Mouse (Mus musculus): ENCODE results near the gene Syce3. TPM values are rescaled to one million over a fixed set of nuclear protein-coding genes. Genes with fewer than 3 reads are reported as not detected.
A peak's percentile ranks its signal among the peaks of the same experiment; 100 is the strongest.
"Not testable (repeated sequence)": the region's sequence is repeated elsewhere in the genome, so short reads cannot be mapped to it uniquely, and the experiment has no call there.

The Syce3 gene
- polyA plus RNA-seq, 1 experiment from 2014 or later, result not detected

- Histone ChIP-seq H3K4me2 (replicated peaks; ENCODE audit: low read depth, low read length) (no peak overlapping the region), H3K4me3 (ENCODE audit: low read depth, low read length) (no peak overlapping the region)
- 79% methylated on average over 5 of the region's 5 CpGs for WGBS
Measured at GRCm38 (mm10) chr15:89435878-89436277, 25.6 kb upstream of the Syce3 start.

GRCm38 (mm10) chr15:89434136-89434535 is 23.8 kb upstream of the Syce3 start:
- Histone ChIP-seq H3K4me2 (replicated peaks; ENCODE audit: low read depth, low read length) (no peak overlapping the region), H3K27ac (ENCODE audit: low read length) (no peak overlapping the region), H3K9me3 (ENCODE audit: control insufficient read depth, low read depth, low read length) (no peaks in the 10 kb centered on the region), H3K4me3 (ENCODE audit: low read depth, low read length) (no peak overlapping the region), H3K9ac (replicated peaks; ENCODE audit: low read depth, low read length) (no peak overlapping the region), H3K27me3 (ENCODE audit: control insufficient read depth, insufficient read depth, low read length) (no peaks in the 10 kb centered on the region), H3K4me1 (ENCODE audit: control insufficient read depth, insufficient read depth, low read length) (no peaks in the 10 kb centered on the region), H3K36me3 (ENCODE audit: control insufficient read depth, insufficient read depth, low read length) (no peaks in the 10 kb centered on the region)
- no peak for ATAC-seq (ENCODE audit: insufficient number of reproducible peaks, insufficient read depth, low FRiP score, low read depth)
- 70% methylated on average over 3 of the region's 3 CpGs for WGBS

More at GRCm38 (mm10) chr15:89435878-89436277, 25.6 kb upstream of the Syce3 start:
- no peak for ATAC-seq (ENCODE audit: insufficient number of reproducible peaks, insufficient read depth, low FRiP score, low read depth)
- Histone ChIP-seq H3K36me3 (ENCODE audit: control insufficient read depth, insufficient read depth, low read length) (no peaks in the 10 kb centered on the region), H3K27ac (ENCODE audit: low read length) (no peak overlapping the region), H3K9me3 (ENCODE audit: control insufficient read depth, low read depth, low read length) (no peaks in the 10 kb centered on the region), H3K27me3 (ENCODE audit: control insufficient read depth, insufficient read depth, low read length) (no peaks in the 10 kb centered on the region), H3K9ac (replicated peaks; ENCODE audit: low read depth, low read length) (no peak overlapping the region), H3K4me1 (ENCODE audit: control insufficient read depth, insufficient read depth, low read length) (no peaks in the 10 kb centered on the region)

- 72% methylated on average over 4 of the region's 4 CpGs for WGBS
- no peaks in the 10 kb centered on the region for H3K36me3 ChIP-seq (ENCODE audit: control insufficient read depth, insufficient read depth, low read length)
Measured at GRCm38 (mm10) chr15:89432946-89433345, 22.6 kb upstream of the Syce3 start.

GRCm38 (mm10) chr15:89431806-89432205 is 21.5 kb upstream of the Syce3 start:
- Histone ChIP-seq H3K9ac (replicated peaks; ENCODE audit: low read depth, low read length) (no peak overlapping the region), H3K27ac (ENCODE audit: low read length) (no peak overlapping the region), H3K36me3 (ENCODE audit: control insufficient read depth, insufficient read depth, low read length) (peaks cover 9% of the 10 kb centered on the region; the same call in 1 of the 2 replicates), H3K4me3 (ENCODE audit: low read depth, low read length) (no peak overlapping the region), H3K9me3 (ENCODE audit: control insufficient read depth, low read depth, low read length) (no peaks in the 10 kb centered on the region), H3K27me3 (ENCODE audit: control insufficient read depth, insufficient read depth, low read length) (no peaks in the 10 kb centered on the region), H3K4me2 (replicated peaks; ENCODE audit: low read depth, low read length) (no peak overlapping the region), H3K4me1 (ENCODE audit: control insufficient read depth, insufficient read depth, low read length) (no peaks in the 10 kb centered on the region)
- no peak for ATAC-seq (ENCODE audit: insufficient number of reproducible peaks, insufficient read depth, low FRiP score, low read depth)
- 93% methylated on average over 6 of the region's 6 CpGs for WGBS

More at GRCm38 (mm10) chr15:89432946-89433345, 22.6 kb upstream of the Syce3 start:
- no peak overlapping the region for H3K4me3 ChIP-seq (ENCODE audit: low read depth, low read length)
- no peak overlapping the region for H3K4me2 ChIP-seq (replicated peaks; ENCODE audit: low read depth, low read length)
- H3K4me1 ChIP-seq (ENCODE audit: control insufficient read depth, insufficient read depth, low read length), result no peaks in the 10 kb centered on the region
- no peak overlapping the region for H3K9ac ChIP-seq (replicated peaks; ENCODE audit: low read depth, low read length)
- no peak overlapping the region for H3K27ac ChIP-seq (ENCODE audit: low read length)
- H3K27me3 ChIP-seq (ENCODE audit: control insufficient read depth, insufficient read depth, low read length), result no peaks in the 10 kb centered on the region
- no peak for ATAC-seq (ENCODE audit: insufficient number of reproducible peaks, insufficient read depth, low FRiP score, low read depth)
- no peaks in the 10 kb centered on the region for H3K9me3 ChIP-seq (ENCODE audit: control insufficient read depth, low read depth, low read length)

- Histone ChIP-seq H3K27me3 (ENCODE audit: control insufficient read depth, insufficient read depth, low read length) (no peaks in the 10 kb centered on the region), H3K36me3 (ENCODE audit: control insufficient read depth, insufficient read depth, low read length) (peaks cover 15% of the 10 kb centered on the region), H3K27ac (ENCODE audit: low read length) (no peak overlapping the region), H3K9me3 (ENCODE audit: control insufficient read depth, low read depth, low read length) (no peaks in the 10 kb centered on the region), H3K4me1 (ENCODE audit: control insufficient read depth, insufficient read depth, low read length) (no peaks in the 10 kb centered on the region), H3K4me3 (ENCODE audit: low read depth, low read length) (no peak overlapping the region), H3K4me2 (replicated peaks; ENCODE audit: low read depth, low read length) (no peak overlapping the region), H3K9ac (replicated peaks; ENCODE audit: low read depth, low read length) (no peak overlapping the region)
- 92% methylated on average over 3 of the region's 3 CpGs for WGBS
- ATAC-seq (ENCODE audit: insufficient number of reproducible peaks, insufficient read depth, low FRiP score, low read depth), result no peak
Measured at GRCm38 (mm10) chr15:89431271-89431670, 21.0 kb upstream of the Syce3 start.

- H3K4me2 ChIP-seq (replicated peaks; ENCODE audit: low read depth, low read length); ATAC-seq (ENCODE audit: insufficient number of reproducible peaks, insufficient read depth, low FRiP score, low read depth); H3K27ac ChIP-seq (ENCODE audit: low read length); H3K9me3 ChIP-seq (ENCODE audit: control insufficient read depth, low read depth, low read length); H3K27me3 ChIP-seq (ENCODE audit: control insufficient read depth, insufficient read depth, low read length); H3K4me3 ChIP-seq (ENCODE audit: low read depth, low read length); H3K4me1 ChIP-seq (ENCODE audit: control insufficient read depth, insufficient read depth, low read length); H3K9ac ChIP-seq (replicated peaks; ENCODE audit: low read depth, low read length): not testable (repeated sequence)
- 87% methylated on average over 7 of the region's 9 CpGs for WGBS
- peaks cover 15% of the 10 kb centered on the region for H3K36me3 ChIP-seq (ENCODE audit: control insufficient read depth, insufficient read depth, low read length)
Measured at GRCm38 (mm10) chr15:89430771-89431170, 20.5 kb upstream of the Syce3 start.

GRCm38 (mm10) chr15:89430341-89430740 is 20.0 kb upstream of the Syce3 start:
- H3K27ac ChIP-seq (ENCODE audit: low read length), result peak overlapping the region; percentile 97
- H3K4me2 ChIP-seq (replicated peaks; ENCODE audit: low read depth, low read length), result peak overlapping the region; percentile 85
- 49% methylated on average over 6 of the region's 6 CpGs for WGBS
- no peaks in the 10 kb centered on the region for H3K27me3 ChIP-seq (ENCODE audit: control insufficient read depth, insufficient read depth, low read length)
- ATAC-seq (ENCODE audit: insufficient number of reproducible peaks, insufficient read depth, low FRiP score, low read depth), result no peak
- H3K4me3 ChIP-seq (ENCODE audit: low read depth, low read length), result peak overlapping the region; percentile 78
- no peaks in the 10 kb centered on the region for H3K9me3 ChIP-seq (ENCODE audit: control insufficient read depth, low read depth, low read length)
- peaks cover 15% of the 10 kb centered on the region for H3K36me3 ChIP-seq (ENCODE audit: control insufficient read depth, insufficient read depth, low read length)
- peak overlapping the region; percentile 52 for H3K9ac ChIP-seq (replicated peaks; ENCODE audit: low read depth, low read length)
- no peaks in the 10 kb centered on the region for H3K4me1 ChIP-seq (ENCODE audit: control insufficient read depth, insufficient read depth, low read length)

GRCm38 (mm10) chr15:89429352-89430221 is 19.3 kb upstream of the Syce3 start, which contains the start of the genes C730034F03Rik, Gm44502 and Chkb:
TSS of gene C730034F03Rik (plus strand) at chr15:89429589.
TSS of gene Gm44502 (minus strand) at chr15:89429696.
TSS of gene Chkb (minus strand) at chr15:89429908.
- ATAC-seq (ENCODE audit: insufficient number of reproducible peaks, insufficient read depth, low FRiP score, low read depth), result peak; percentile 92
- H3K9me3 ChIP-seq (ENCODE audit: control insufficient read depth, low read depth, low read length), result no peaks in the 10 kb centered on the region

More at GRCm38 (mm10) chr15:89429352-89430221, 19.3 kb upstream of the Syce3 start, which contains the start of the genes C730034F03Rik, Gm44502 and Chkb:
- Histone ChIP-seq H3K27me3 (ENCODE audit: control insufficient read depth, insufficient read depth, low read length) (no peaks in the 10 kb centered on the region), H3K9ac (replicated peaks; ENCODE audit: low read depth, low read length) (peak within 1 kb of the TSS; percentile 57), H3K4me3 (ENCODE audit: low read depth, low read length) (peak within 1 kb of the TSS; percentile 78), H3K27ac (ENCODE audit: low read length) (peak within 1 kb of the TSS; percentile 97), H3K4me2 (replicated peaks; ENCODE audit: low read depth, low read length) (peak within 1 kb of the TSS; percentile 85), H3K36me3 (ENCODE audit: control insufficient read depth, insufficient read depth, low read length) (peaks cover 15% of the 10 kb centered on the region), H3K4me1 (ENCODE audit: control insufficient read depth, insufficient read depth, low read length) (no peaks in the 10 kb centered on the region)
- under 1% methylated on average over 68 of the region's 70 CpGs for WGBS
